Mouse (Mus musculus) layer of hippocampus, adult 9-11 months (tissue): ENCODE results near the gene Olfr434.
"Not testable (repeated sequence)": the region's sequence is repeated elsewhere in the genome, so short reads cannot be mapped to it uniquely, and the experiment has no call there.

ENCODE experiments used
- DNase-seq: peaks from one replicate; pipeline ENCODE4 v3.0.0; 2022

Gene Olfr434

GRCm38 (mm10) chr6:43212873-43213272, at the start of gene Olfr434:
TSS of gene Olfr434 (plus strand) at chr6:43213021.
- DNase-seq: peak; percentile 11

GRCm38 (mm10) chr6:43167246-43167645, 45.6 kb upstream of the Olfr434 start:
- no peak for DNase-seq

- no peak for DNase-seq
Measured at GRCm38 (mm10) chr6:43171840-43172239, 41.0 kb upstream of the Olfr434 start, which contains the start of gene Olfr13. TSS of gene Olfr13 (plus strand) at chr6:43172140.

GRCm38 (mm10) chr6:43178129-43178528, 34.7 kb upstream of the Olfr434 start:
- no peak for DNase-seq

- DNase-seq: peak; percentile 9
Measured at GRCm38 (mm10) chr6:43178584-43179501, 34.0 kb upstream of the Olfr434 start.

GRCm38 (mm10) chr6:43190986-43191385, 21.8 kb upstream of the Olfr434 start:
- no peak for DNase-seq

GRCm38 (mm10) chr6:43196781-43197180, 16.0 kb upstream of the Olfr434 start, which contains the start of gene Olfr435:
TSS of gene Olfr435 (plus strand) at chr6:43197146.
- no peak for DNase-seq

GRCm38 (mm10) chr6:43198094-43198493, 14.7 kb upstream of the Olfr434 start:
- DNase-seq: no peak

- DNase-seq: no peak
Measured at GRCm38 (mm10) chr6:43202786-43203185, 10.0 kb upstream of the Olfr434 start.

- DNase-seq: no peak
Measured at GRCm38 (mm10) chr6:43205355-43205754, 7.5 kb upstream of the Olfr434 start.

- DNase-seq: not testable (repeated sequence)
Measured at GRCm38 (mm10) chr6:43231255-43231654, 18.4 kb downstream of the Olfr434 start, which contains the start of gene Olfr47. TSS of gene Olfr47 (plus strand) at chr6:43231529.

- DNase-seq: no peak
Measured at GRCm38 (mm10) chr6:43242061-43242460, 29.2 kb downstream of the Olfr434 start.

GRCm38 (mm10) chr6:43247396-43247795, 34.6 kb downstream of the Olfr434 start:
- DNase-seq: no peak

GRCm38 (mm10) chr6:43252994-43253393, 40.2 kb downstream of the Olfr434 start:
- DNase-seq: no peak

GRCm38 (mm10) chr6:43254193-43254926, 41.5 kb downstream of the Olfr434 start:
- no peak for DNase-seq

- no peak for DNase-seq
Measured at GRCm38 (mm10) chr6:43260756-43261155, 47.9 kb downstream of the Olfr434 start.

- no peak for DNase-seq
Measured at GRCm38 (mm10) chr6:43265363-43266041, 52.7 kb downstream of the Olfr434 start, which contains the start of gene Arhgef5. TSS of gene Arhgef5 (plus strand) at chr6:43265582.

- DNase-seq: no peak
Measured at GRCm38 (mm10) chr6:43266356-43266755, 53.5 kb downstream of the Olfr434 start.
